ENCODE assay signal across 8 mouse cellular contexts in genomic region chr4:45490036-45490752, GRCm38 (mm10). TPM values are rescaled to one million over a fixed set of nuclear protein-coding genes. Genes with fewer than 3 reads are reported as not detected.
DNase-seq lines count a peak whose midpoint lies in the region; ATAC-seq and TF ChIP-seq lines count a peak whose summit lies in the region.

No protein-coding gene starts in this region.

- 0 out of 2 replicates have a peak overlapping the region, but pooled peaks have one; percentile 18 for H3K27ac ChIP-seq in layer of hippocampus, adult 2 months
- H3K27ac ChIP-seq in forebrain, embryonic 11.5 days (ENCODE audit: low read depth, low read length), result peak overlapping the region; percentile 70
- peak overlapping the region; percentile 72 for H3K27ac ChIP-seq in olfactory bulb, adult 2 months (ENCODE audit: insufficient read depth, low read depth, low read length)

- peak; percentile 59 for ATAC-seq in forebrain, embryonic 11.5 days (replicated peaks; ENCODE audit: low FRiP score)

- no peaks in the 10 kb centered on the region for H3K36me3 ChIP-seq in forebrain, embryonic 11.5 days (ENCODE audit: control insufficient read depth, insufficient read depth, low read length)

- H3K4me2 ChIP-seq in forebrain, embryonic 11.5 days (ENCODE audit: low read depth, low read length, severe bottlenecking), result no peak overlapping the region; the same call in 1 of the 2 replicates

- H3K9me3 ChIP-seq in forebrain, embryonic 11.5 days (ENCODE audit: control insufficient read depth, low read length), result no peaks in the 10 kb centered on the region

- WGBS in forebrain, embryonic 11.5 days, result 4% methylated on average over 8 of the region's 8 CpGs
- WGBS in olfactory bulb, adult 2 months, result 31% methylated on average over 8 of the region's 8 CpGs

- H3K4me1 ChIP-seq in forebrain, embryonic 11.5 days (replicated peaks; ENCODE audit: control insufficient read depth, insufficient read depth, low read length), result peaks cover 47% of the 10 kb centered on the region
- H3K4me1 ChIP-seq in olfactory bulb, adult 2 months (ENCODE audit: control insufficient read depth, insufficient read depth, low read length), result peaks cover 72% of the 10 kb centered on the region

- no peak for TF ChIP-seq CTCF in layer of hippocampus, adult 2 months (conservative IDR thresholded peaks at IDR 0.05)
- no peak for TF ChIP-seq CTCF in olfactory bulb, adult 2 months (IDR thresholded peaks at IDR 0.05; ENCODE audit: insufficient read depth, low read depth, low read length)

- no peak for TF ChIP-seq POLR2A in olfactory bulb, adult 2 months (IDR thresholded peaks at IDR 0.05; ENCODE audit: insufficient read depth, low read depth, low read length)

- no peak for DNase-seq in layer of hippocampus, adult 2 months (ENCODE audit: low spot score in 2 of 2)
- DNase-seq in layer of hippocampus, postnatal 14 days (ENCODE audit: low spot score in 2 of 2), result no peak
- peak; percentile 74 for DNase-seq in forebrain, embryonic 11.5 days (ENCODE audit: low spot score)
- peak; percentile 49 for DNase-seq in kidney, postnatal 10 days
- DNase-seq in layer of hippocampus, adult 8-10 months (ENCODE audit: low spot score in 2 of 2), result no peak
- DNase-seq in urinary bladder, adult 2 months (ENCODE audit: low spot score), result no peak
- DNase-seq in urinary bladder, postnatal 14 days (ENCODE audit: low spot score), result no peak

- H3K27me3 ChIP-seq in forebrain, embryonic 11.5 days (ENCODE audit: control insufficient read depth, insufficient read depth, low read length), result no peaks in the 10 kb centered on the region

- H3K4me3 ChIP-seq in layer of hippocampus, adult 2 months, result no peak overlapping the region
- no peak overlapping the region for H3K4me3 ChIP-seq in forebrain, embryonic 11.5 days (ENCODE audit: low read depth, low read length)
- H3K4me3 ChIP-seq in olfactory bulb, adult 2 months (ENCODE audit: insufficient read depth, low read depth, low read length), result no peak overlapping the region

- H3K9ac ChIP-seq in forebrain, embryonic 11.5 days (ENCODE audit: low read length), result peak overlapping the region; percentile 5; the same call in 1 of the 2 replicates

RNA-seq across cellular contexts. Expression of gene Shb, which starts 42.1 kb away (rescaled TPM):
- 10 to 100 TPM; 14.1 to 18.8 TPM for total RNA-seq in layer of hippocampus, adult 2 months (2021)
- 10 to 100 TPM; 21.5 to 24.9 TPM for total RNA-seq in layer of hippocampus, postnatal 14 days (2021)
- 8.2 and 9.7 TPM in 2 replicates for polyA plus RNA-seq in forebrain, embryonic 11.5 days (2014; fragmentation: Nextera tagmentation; extraction: Ambion mirVana)
- not detected in 2 replicates for polyA plus RNA-seq in olfactory bulb, adult 2 months (2012; ENCODE audit: insufficient read depth, insufficient read length, low replicate concordance, missing spikeins)
- total RNA-seq in layer of hippocampus, adult 8-10 months (2022), result 10 to 100 TPM; 13.1 to 18.1 (median 14.1) TPM
- polyA plus RNA-seq in urinary bladder, adult 2 months (2012; rRNA removed), result 29.4 and 40.4 TPM in 2 replicates

Comparison
In these comparisons a context has a peak if more than half of its experiments do, and no peak if none do; other contexts are left out.
1. DNase-seq: peak in forebrain, embryonic 11.5 days (single experiment) and kidney, postnatal 10 days (single experiment); none in layer of hippocampus, adult 2 months (0 of 2), layer of hippocampus, postnatal 14 days (0 of 2), layer of hippocampus, adult 8-10 months (0 of 2), urinary bladder, adult 2 months (single experiment) and urinary bladder, postnatal 14 days (single experiment).
2. H3K27ac ChIP-seq: peak in every context shown above with its lines; median percentile 72 in olfactory bulb, adult 2 months; 70 in forebrain, embryonic 11.5 days; 18 in layer of hippocampus, adult 2 months.